Mouse (Mus musculus): Measurements from ENCODE around the gene Pts.

- no peak for TF ChIP-seq CTCF (IDR thresholded peaks at IDR 0.05; ENCODE audit: extremely low read depth, insufficient read depth, low read length)
- no peak for TF ChIP-seq POLR2A (IDR thresholded peaks at IDR 0.05; ENCODE audit: extremely low read depth, insufficient read depth, low read length)
Observed at GRCm38 (mm10) chr9:50565173-50565572, 36.6 kb upstream of the Pts start.
